Mouse (Mus musculus): ENCODE results near the gene Psmd8. TPM values are rescaled to one million over a fixed set of nuclear protein-coding genes. Genes with fewer than 3 reads are reported as not detected.

Gene Psmd8
- total RNA-seq, 2 experiments from 2014 or later, result 121 to 125 TPM

DNA sequence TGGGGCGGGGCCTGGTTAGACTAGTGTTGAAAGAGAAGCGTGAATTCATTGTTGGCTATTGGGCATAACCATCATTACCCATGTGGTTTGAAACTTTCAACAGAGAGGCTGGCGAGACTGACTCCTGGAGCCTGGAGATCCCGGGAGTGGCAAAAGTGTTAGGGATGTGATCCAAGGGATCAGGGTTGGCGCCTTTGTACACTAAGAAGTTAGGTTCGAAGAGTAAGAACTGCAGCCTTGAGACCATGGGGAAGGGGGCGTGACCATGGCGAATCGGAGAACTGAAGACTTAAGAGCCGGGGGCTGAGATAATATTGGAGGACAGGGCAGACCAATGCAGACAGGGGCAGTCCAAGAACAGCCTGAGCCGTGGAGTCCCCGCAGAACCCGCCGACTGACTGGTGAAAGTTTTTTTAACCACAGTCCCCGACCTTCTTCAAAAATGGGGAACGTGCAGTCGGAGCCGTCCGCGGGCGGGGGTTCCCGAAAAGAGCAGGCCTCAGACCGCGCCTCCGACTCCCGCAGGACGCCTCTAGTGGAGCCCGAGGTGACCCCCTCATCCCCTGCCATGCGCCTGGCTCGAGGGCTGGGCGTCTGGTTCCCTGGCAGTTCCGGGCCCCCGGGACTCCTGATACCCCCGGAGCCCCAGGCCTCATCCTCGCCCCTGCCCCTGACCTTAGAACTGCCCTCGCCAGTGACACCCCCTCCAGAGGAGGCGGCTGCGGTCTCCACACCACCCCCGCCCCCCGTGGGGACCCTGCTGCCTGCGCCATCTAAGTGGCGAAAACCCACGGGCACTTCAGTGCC, 9.5 kb downstream of the Psmd8 start:
- DNase-seq (ENCODE audit: low spot score in 2 of 2), result no peak

DNA sequence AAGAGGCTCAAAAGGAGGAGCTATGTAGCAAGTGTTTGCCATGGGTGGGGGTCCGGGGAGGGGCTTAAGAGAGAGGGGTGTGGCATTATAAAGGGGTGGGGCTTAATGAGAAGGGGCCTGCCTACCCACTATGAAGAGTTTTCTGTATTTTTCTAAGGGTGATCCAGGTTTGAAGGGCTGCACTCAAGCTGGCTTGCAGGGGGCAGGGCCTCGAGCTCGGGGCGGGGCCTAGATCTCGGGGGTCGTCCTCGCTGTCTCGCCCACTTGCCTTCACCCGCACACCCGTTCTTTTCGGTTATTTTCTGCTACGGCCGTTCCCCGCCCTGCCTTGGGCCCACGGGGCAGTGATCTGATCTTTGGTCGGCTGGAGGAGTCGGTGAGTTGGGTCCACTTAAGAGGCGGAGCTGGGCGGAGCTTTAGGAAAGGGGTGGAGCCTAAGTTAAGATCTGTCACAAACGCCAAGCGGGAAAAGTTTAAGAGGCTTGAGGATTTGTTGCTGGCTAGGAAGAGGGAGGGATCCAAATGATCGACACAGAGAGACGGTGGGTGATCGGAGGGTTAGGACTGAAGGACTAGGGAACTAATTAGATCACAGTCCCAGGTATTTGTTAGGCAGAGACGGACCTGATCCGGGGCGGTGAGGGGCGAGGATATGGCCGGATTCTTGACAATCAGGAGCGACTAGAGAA, 10.3 kb downstream of the Psmd8 start, which contains the start of the genes Ggn and Spred3:
Gene Ggn (plus strand): TSS at position 145 of the 689 bp plus-strand sequence.
Gene Spred3 (minus strand): TSS at position 346 of the 689 bp plus-strand sequence.
- no peak for DNase-seq (ENCODE audit: low spot score in 2 of 2)

DNA sequence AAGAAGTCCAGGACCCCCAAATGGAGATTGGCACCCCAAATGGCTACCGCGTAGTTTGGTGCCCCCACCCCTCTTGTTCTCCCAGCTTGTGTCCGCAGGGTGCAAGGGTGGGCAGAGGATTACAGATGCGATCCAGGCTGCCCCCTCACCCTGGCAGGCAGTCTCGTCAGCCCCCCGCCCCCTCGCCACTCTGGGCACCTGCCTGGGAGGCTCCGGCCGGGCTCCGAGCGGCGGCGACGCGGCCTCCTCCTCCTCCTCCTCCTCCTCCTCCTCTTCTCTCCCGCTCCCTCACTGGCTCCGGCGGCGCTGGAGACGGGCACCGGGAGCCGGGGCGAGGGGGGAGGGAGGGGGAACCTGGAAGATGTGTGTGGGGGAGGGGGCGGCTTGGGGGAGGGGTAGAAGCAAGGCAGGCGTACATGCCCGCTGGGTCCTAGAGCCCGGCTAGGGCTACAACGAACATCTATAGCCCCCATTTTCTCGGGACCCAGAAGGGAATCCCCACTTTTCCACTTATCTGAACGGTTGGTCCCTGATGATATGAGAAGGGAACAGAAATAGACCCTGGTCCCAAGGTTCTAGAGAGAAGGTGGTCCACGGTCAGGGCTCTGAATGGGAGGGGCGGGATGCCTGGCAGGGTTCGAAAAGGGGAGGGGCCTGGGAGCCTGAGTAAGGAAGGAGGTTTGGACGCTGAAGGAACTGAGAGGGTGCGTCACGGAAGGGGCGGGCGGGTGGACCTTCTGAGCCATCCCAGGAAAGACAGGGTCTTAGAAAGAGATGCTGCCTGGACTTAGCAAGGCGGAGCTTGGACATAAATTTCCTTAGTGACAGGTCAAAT, 11.1 kb downstream of the Psmd8 start:
- peak; percentile 79 to 86 for DNase-seq (ENCODE audit: low spot score in 2 of 2)

- no peak for DNase-seq (ENCODE audit: low spot score in 2 of 2)
Observed at GRCm38 (mm10) chr7:29168791-29169230, 11.7 kb downstream of the Psmd8 start.

DNA sequence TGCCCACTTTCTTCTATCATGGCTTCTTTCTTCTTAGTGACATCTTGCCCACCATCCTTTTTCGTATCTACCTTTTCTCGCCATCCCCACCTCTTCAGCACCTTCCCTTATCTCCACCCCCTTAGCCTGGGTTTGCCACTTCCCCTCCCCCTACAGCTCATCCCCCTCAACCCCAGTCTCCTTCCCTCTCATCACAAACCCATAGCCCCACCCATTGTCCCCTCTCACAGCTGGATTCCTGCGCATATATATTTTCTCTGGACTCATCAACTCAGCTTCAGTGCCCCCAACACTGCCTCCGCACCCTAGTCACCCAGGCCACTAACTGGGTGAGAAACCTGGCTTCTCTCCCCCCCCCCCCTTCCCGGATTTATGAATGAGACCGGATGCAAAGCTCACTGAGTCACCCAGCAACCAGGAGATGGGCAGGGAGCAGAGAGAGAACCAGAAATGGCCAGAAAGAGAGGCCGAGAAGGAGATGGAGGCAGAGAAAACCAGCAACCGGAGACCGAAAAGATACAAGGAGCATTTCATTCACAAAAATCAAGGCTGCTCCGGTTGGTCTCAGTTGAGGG, 12.3 kb downstream of the Psmd8 start:
- no peak for DNase-seq (ENCODE audit: low spot score in 2 of 2)

DNA sequence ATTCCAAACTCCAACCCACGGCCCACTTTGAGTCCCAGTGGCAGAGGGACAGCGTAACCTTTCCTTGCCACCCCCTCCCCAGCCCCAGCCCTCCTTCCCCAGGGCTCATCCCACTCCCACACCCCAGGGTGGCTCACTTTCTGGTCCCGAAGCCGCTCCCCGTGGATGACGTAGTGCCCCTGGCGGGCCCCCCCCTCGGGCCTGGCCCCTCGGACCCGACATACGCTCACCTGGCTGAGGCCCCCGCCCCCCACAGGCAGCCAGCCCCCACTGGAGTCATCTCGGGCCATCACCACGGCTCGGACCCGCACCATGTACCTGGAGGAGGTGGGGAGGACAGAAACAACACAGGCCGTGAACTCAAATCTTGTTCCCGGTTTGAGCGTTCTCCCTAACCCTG, 12.8 kb downstream of the Psmd8 start:
- DNase-seq (ENCODE audit: low spot score in 2 of 2), result no peak

DNA sequence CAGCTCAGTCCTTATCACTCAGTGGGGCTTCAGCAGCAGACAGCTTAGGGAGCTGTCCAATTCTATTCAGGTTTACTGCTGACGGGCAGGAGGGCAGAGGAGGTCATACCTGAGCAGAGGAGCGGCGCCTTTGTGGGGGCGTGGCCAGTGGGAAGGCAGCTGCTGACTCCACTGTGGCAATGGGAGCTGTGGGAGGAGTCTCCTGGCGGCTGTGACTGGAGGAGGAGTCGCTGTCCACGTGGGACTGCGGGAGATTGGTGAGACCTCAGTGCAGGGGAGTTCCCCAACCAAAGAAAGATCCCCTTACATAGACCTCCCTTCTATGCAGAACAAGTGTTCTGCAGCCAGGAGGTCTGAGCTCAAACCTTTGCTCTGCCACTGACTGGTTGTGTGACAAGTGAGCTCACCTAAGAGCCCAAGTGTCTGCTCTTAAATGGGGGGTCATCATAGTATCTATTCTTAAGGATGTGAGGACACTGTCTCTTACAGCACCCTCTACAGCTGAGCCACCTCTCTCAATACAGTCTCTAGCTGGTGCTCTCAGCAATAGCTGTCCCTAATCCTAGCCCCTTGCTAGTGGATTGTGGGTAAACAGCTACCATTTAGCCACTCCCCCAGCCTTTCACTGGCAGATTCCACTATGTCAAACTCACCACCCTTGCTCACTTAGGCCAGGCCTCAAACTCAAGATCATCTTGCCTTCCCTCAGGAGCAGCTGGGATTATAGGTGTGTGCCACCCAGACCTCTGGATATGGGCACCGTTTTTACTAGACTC, 17.6 kb downstream of the Psmd8 start:
- DNase-seq (ENCODE audit: low spot score in 2 of 2), result no peak

GRCm38 (mm10) chr7:29162294-29162693, 18.2 kb downstream of the Psmd8 start:
- DNase-seq (ENCODE audit: low spot score in 2 of 2), result no peak

DNA sequence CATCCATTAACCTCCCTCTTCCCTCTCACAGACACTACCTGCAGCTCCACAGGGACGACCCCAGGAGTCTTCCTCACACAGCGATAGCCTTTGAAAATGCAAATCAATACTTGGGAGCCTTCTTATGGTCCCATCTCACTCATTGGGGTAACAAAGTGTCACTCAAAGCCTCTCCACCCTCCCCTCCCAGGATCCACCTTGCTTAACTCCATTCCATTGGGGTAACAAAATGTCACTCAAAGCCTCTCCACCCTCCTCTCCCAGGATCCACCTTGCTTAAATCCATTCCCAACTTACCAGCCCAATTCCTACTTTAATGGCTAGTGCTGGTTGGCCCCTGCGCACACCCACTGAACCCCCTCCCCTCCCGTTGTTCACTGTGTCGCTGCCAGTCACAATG, 22.2 kb downstream of the Psmd8 start:
- DNase-seq (ENCODE audit: low spot score in 2 of 2), result no peak

- peak; percentile 80 to 89 for DNase-seq (ENCODE audit: low spot score in 2 of 2)
Observed at GRCm38 (mm10) chr7:29155838-29156782, 24.4 kb downstream of the Psmd8 start, which contains the start of gene Fam98c. TSS of gene Fam98c (minus strand) at chr7:29156234.

- peak; percentile 91 to 93 for DNase-seq (ENCODE audit: low spot score in 2 of 2)
Observed at GRCm38 (mm10) chr7:29155196-29155837, 25.2 kb downstream of the Psmd8 start.

DNA sequence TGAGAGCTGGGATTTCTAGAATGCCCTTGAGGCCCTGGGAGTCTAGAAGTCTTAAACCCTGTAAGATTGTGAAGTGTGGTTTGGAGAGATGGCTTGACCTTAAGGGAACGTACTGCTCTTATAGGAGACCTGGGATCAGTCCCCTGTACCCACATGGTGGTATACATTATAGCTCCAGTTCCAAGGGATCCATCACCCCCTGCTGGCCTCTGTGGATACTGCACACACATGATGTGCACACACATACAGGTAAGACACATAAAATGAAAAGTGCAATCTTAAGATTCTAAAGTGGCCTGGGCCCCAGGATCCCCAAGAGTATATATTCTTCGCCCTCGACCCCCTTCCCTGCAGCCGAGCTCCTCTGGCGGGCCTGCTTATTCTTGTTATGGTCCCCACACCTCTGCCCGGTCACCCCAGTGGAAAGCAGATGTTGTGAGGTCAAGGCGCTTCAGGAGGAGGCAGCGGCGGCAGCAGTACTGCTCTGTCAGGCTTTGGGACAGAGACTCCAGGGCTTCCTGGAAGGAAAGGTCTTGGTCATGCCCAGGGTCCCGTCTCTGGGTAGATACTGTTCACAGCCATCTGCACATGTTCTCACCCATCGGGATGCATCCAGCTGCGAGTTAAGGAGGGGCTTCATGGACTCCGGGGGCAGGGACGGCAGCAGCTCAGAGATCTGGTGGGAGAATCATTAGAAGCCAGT, 26.3 kb downstream of the Psmd8 start:
- no peak for DNase-seq (ENCODE audit: low spot score in 2 of 2)

DNA sequence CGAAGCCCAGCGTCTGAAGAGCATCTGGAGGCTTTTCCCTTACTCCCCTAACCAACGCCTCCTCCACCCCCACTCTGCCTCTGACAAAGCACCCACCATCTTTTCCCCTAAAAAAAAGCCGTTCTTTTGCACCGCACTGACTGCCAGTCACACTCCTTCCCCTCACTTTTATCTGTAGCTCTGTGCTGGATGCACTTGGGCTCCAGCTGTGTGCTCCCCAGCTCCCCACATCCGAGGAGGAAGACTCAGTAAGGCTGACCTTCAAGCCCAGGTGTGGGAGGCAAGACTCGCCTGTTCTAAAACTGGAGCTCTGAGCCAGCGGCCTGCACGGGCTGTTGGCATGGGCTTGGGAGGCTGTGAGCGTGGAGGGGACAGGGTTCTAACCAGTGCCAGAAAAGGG, 29.0 kb downstream of the Psmd8 start:
- DNase-seq (ENCODE audit: low spot score in 2 of 2), result no peak

DNA sequence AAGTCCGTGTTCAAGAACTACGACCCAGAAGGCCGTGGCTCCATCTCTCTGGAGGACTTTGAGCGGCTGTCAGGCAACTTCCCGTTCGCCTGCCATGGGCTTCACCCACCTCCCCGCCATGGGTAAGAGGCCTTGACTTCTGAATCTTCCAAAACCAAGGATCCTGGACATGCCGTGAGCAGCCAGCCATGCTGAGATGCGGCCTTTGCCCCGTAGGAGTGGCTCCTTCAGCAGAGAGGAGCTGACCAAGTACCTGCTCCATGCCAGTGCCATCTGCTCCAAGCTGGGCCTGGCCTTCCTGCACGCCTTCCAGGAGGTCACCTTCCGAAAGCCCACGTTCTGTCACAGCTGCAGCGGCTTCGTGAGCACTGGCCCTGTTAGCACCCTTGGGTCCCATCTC, 31.7 kb downstream of the Psmd8 start:
- DNase-seq (ENCODE audit: low spot score in 2 of 2), result no peak

- DNase-seq (ENCODE audit: low spot score in 2 of 2), result no peak
Observed at GRCm38 (mm10) chr7:29146625-29147367, 33.7 kb downstream of the Psmd8 start.

DNA sequence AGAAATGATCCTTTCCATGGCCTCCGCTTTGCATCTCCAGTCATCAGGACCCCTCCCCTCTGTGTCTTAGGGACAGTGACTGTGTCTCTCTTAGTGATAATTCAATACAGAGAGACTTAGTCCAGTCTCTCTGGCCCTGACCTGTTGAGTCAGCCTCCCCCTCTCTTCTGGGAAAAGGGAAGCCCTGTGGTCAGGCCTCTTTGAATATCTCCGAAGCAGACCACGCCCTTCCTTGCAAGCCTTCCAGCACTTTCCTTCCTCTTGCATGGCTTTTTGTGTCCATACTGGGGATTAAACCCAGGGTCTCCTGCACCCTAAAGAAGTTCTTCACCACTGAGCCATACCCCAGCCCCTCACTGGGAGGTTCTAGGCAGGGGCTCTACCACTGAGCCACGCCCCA, 36.5 kb downstream of the Psmd8 start:
- no peak for DNase-seq (ENCODE audit: low spot score in 2 of 2)

GRCm38 (mm10) chr7:29141416-29141815, 39.1 kb downstream of the Psmd8 start:
- DNase-seq (ENCODE audit: low spot score in 2 of 2), result no peak

Data from left cerebral cortex, adult 18-20 months (tissue).